Mouse (Mus musculus): ENCODE data around the gene Prpf38b. TPM values are rescaled to one million over a fixed set of nuclear protein-coding genes. Genes with fewer than 3 reads are reported as not detected.

Prpf38b gene
- 91.2 and 95.8 TPM in 2 replicates for polyA plus RNA-seq (2012; rRNA removed)

GRCm38 (mm10) chr3:108911548-108912413, at the start of gene Prpf38b:
Gene Prpf38b, minus strand, starts transcription at chr3:108911727.

GRCm38 (mm10) chr3:108940001-108940633, 28.6 kb upstream of the Prpf38b start, which contains the start of gene Gm9857:
Gene Gm9857, minus strand, starts transcription at chr3:108940445.

GRCm38 (mm10) chr3:108939573-108939972, 28.0 kb upstream of the Prpf38b start, which contains the start of gene Henmt1:
Gene Henmt1, plus strand, starts transcription at chr3:108939873.

GRCm38 (mm10) chr3:108889908-108890307, 21.6 kb downstream of the Prpf38b start, which contains the start of gene Fndc7:
Gene Fndc7, minus strand, starts transcription at chr3:108890008.

Other genes starting within 250 kb of the Prpf38b start
- 20.0 and 27.7 TPM in 2 replicates for gene Gpsm2, start 189.4 kb downstream of the Prpf38b start, polyA plus RNA-seq (2012; rRNA removed)
- 0.04 and 0.40 TPM in 2 replicates for gene Aknad1, start 172.1 kb downstream of the Prpf38b start, polyA plus RNA-seq (2012; rRNA removed)
- 14.8 and 18.0 TPM in 2 replicates for gene Stxbp3, start 71.2 kb downstream of the Prpf38b start, polyA plus RNA-seq (2012; rRNA removed)
- 0.04 and 0.06 TPM in 2 replicates for gene Fndc7, start 21.7 kb downstream of the Prpf38b start, polyA plus RNA-seq (2012; rRNA removed)
- gene Henmt1, start 28.1 kb upstream of the Prpf38b start, polyA plus RNA-seq (2012; rRNA removed) = 0.84 and 0.98 TPM in 2 replicates
- gene Gm9857, start 28.7 kb upstream of the Prpf38b start, polyA plus RNA-seq (2012; rRNA removed) = 0.95 and 1.2 TPM in 2 replicates
- gene Fam102b, start 115.9 kb upstream of the Prpf38b start, polyA plus RNA-seq (2012; rRNA removed) = 19.5 and 22.8 TPM in 2 replicates
- gene Slc25a54, start 168.7 kb upstream of the Prpf38b start, polyA plus RNA-seq (2012; rRNA removed) = not detected in 2 replicates
- 6.9 and 12.1 TPM in 2 replicates for gene Slc25a24, start 211.4 kb upstream of the Prpf38b start, polyA plus RNA-seq (2012; rRNA removed)

Measured in central nervous system, embryonic 14 days (tissue).